Mouse (Mus musculus) CH12F3 (cell line): ENCODE data around the gene Acan.

Experiments used
- in situ Hi-C: fragments of 300-500 bp; cut with MboI; formaldehyde crosslinking; loops from 2 replicates; pipeline ENCODE4 v1.14.3; 2020; ENCODE audit warnings: low sequenced_read_pairs

Acan gene

DNA sequence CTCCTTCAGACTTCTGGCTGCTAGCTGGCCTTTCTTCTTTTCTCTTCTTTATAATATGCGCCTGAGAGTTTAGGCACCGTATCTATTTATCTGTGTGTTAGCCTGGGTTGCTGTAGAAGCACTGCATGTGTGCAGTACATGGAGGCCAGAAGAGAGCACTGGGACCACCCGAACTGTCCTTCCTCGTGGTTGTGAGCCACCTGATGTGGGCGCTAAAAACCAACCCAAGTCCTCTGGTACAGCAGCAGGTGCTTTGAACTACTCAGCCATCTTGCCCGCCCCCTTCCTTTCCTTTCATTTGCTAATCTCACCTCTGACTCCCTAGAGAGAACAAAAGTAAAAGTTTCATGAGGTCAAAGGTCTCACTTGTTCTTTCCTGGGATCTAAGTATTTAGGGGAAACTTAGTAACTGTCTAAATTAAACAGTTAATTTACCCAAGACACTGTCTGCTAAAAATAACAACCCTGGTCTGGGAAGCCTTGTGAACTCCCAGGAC is 86.1 kb downstream of the Acan start:
- in situ Hi-C loops, result loop anchor here (5.0 kb wide), 1 partner anchor 208 kb away; no protein-coding TSS in a partner anchor

DNA sequence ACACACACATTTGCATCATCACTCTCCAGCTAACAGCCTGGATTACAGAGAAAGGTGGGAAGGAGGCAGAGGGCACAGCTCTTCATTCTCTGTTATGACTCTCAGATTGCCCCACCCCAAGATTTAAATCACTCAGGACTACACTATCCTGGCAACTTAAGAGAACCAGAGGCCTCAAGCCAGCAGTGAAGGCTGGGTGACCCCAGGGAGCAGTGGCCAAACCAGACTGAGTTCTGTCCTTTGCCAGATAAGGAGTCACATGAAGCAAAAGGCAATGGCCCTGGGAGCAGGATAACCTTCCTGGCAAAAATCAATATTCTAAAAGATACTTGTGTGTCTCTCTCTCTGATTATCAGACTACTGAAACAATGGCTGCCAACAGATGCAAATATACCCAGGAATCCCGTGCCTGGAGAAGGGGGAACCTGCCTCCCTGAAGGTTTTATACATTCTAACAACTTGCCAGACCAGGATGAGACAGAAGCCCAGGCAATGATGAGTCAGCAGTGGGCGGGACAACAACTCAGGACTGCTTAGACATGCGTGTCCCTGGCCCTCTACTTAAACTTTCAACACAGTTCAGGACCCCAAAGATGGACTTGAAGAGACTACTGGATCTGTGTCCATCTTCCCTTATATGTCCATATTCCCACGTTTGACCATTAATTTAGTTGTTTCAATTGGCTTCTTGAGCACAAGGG is 86.8 kb downstream of the Acan start:
- in situ Hi-C loops, result loop anchor here (5.0 kb wide), 1 partner anchor 207 kb away; no protein-coding TSS in a partner anchor

DNA sequence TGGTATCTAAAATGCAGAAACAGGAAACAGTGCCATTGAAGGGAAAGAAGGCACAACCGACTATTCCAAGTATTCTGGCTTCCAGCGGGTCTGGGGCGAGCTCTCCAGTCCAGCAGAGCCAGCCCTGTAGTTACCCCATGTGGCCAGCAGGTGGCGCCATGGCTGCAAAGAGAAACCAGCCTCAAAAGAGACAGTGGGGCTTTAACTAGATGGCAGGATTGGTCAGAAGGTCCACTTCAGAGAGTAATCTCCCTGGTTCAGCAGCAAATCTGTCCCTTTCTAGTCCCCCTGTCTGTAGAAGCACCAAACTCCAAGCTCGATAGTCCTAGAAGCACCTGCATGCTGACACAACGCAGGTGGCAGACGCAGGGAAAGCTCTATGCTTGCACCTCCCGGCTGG is 87.6 kb downstream of the Acan start:
- in situ Hi-C loops, result no loop called here

DNA sequence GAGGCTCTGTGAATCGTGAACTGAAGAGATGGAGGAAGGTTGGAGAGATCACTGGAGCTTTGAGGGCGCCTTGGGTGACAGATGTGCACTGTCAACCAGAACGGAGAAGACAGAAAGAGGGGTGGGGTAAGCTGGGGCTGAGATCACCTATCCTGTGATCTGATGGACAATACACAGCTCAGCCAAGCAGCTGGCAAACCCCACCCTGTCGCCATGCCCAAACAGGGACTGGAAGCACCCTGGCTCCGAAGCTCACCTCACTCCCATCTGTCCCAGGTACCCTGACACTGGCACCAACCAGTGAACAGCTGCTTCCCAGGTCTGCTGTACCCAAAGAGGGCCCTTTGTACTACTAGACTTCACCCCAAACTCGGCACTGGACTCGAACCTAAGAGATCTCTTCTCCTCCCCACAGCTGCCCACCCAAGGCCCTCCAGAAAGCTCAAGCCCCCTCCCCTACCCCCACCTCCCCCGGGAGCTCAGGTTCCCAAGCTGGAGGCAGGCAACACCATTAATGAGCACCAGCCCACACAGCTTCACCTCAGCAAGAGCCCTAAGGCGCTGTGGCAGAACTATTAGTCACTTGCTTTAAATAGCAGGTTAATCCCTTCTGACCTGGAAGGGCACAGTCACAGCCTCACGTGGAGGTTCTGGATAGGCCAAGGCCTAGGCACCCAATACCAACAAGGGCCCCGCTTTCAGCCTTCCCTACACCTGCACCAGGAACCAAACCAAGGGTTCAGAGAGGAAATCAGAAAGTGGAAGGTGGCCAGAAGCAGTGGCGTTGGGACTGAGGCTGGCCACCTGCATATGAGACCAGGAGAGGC is 93.9 kb downstream of the Acan start:
- in situ Hi-C loops, result no loop called here

- in situ Hi-C loops, result no loop called here
Observed at GRCm38 (mm10) chr7:79147931-79148653, 94.8 kb downstream of the Acan start.

- in situ Hi-C loops, result no loop called here
Observed at GRCm38 (mm10) chr7:79148711-79149266, 95.5 kb downstream of the Acan start, which contains the start of gene Mfge8. Gene Mfge8, minus strand, starts transcription at chr7:79149060.

- in situ Hi-C loops, result no loop called here
Observed at GRCm38 (mm10) chr7:79149522-79149921, 96.2 kb downstream of the Acan start.

GRCm38 (mm10) chr7:79159406-79159805 is 106.1 kb downstream of the Acan start:
- in situ Hi-C loops, result no loop called here
